Mouse (Mus musculus): ENCODE data around the gene Eme2.

DNA sequence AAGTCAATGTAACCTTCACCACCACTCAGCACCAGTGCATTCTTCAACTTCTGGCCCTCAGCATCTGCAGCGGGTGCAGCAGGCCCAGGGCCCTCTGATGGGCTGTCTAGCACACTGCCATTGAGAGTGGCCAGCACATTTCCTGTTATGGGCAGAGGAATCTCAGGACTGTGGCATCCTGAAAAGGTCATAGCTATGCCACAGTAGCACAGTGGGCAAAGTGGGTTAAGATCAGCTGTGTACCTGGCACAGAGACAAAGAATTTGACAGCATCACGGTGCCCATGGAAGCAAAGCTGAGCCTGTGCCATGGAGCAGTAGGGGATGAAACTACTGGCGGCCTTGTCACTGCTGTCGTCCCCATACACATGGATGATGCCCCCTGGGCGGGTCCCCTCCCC, 4.3 kb upstream of the Eme2 start:
- no peak for TF ChIP-seq CTCF (IDR thresholded peaks at IDR 0.05; ENCODE audit: borderline replicate concordance, control insufficient read depth, extremely low read depth, insufficient read depth, low read length, poor library complexity)
- TF ChIP-seq POLR2A (IDR thresholded peaks at IDR 0.05; ENCODE audit: control insufficient read depth, extremely low read depth, insufficient read depth, low read length, poor library complexity) = no peak

All from thymus, adult 2 months (tissue).